Mouse (Mus musculus) megakaryocyte, embryonic 14.5 days (primary cell): ENCODE results near the gene Mllt10.

Experiments used
- FLI1 ChIP-seq: IDR thresholded peaks from 2 replicates; pipeline ENCODE4 v1.6.1; 2012; ENCODE audit warnings: low read length, inconsistent platforms, mixed read lengths
- GATA1 ChIP-seq: IDR thresholded peaks from 3 replicates; pipeline ENCODE4 v1.6.1; 2012; ENCODE audit warnings: mixed read lengths, low read length, inconsistent platforms, borderline replicate concordance

- no peak for TF ChIP-seq GATA1
- no peak for TF ChIP-seq FLI1
Measured at GRCm38 (mm10) chr2:18208578-18208977, 153.5 kb downstream of the Mllt10 start.
